Mouse (Mus musculus) gastrocnemius, postnatal 10 days (tissue): ENCODE data around the gene Atp6v0d1. TPM values are rescaled to one million over a fixed set of nuclear protein-coding genes. Genes with fewer than 3 reads are reported as not detected.

Source experiments
- DNase-seq: peaks from one replicate; pipeline ENCODE4 v3.0.0; 2021; ENCODE audit warnings: mixed read lengths
- total RNA-seq, 2 experiments: library from RNA; stranded (reverse); gene quantifications; 2 replicates each; pipeline ENCODE4 v1.2.3; 2021

Atp6v0d1 gene
- total RNA-seq, 2 experiments from 2014 or later, result 49.3 to 54.2 TPM

DNA sequence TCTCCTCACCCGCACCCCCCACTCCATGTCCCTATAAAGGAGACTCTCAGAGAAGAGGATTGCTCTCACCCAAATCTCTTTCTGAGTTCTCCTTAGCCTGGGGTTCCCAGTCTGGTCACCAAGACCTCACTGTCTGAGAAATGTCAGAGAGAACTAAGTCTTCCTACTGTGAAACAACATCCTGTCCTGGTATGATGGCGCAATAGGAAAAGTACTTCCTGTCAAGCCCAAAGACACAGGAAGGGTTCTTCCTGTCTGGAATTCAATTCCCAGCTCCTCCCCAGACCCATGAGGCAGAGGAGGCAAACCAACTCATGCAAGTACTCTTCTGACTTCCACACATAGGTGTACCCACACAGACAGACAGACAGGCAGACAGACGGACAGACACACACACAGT is 61.2 kb downstream of the Atp6v0d1 start:
- DNase-seq, result no peak

DNA sequence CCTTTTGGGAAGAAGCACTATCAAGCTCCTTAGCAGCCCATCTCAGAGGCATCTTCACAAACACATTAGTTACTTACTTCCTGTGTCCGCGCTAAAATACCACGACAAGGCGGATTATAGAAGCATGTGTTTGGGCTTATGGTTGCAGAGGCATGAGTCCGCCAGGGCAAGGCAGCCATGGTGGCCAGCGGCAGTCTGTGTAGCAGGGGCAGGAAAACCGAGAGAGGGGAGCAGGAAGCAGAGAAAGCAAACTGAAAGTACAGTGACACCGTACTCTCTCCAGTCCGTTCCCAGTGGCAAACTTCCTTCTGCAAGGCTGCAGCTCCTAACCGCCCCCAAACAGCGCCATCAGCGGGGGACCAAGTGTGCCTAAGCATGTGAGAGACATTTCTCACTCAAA is 66.1 kb downstream of the Atp6v0d1 start:
- DNase-seq, result no peak

DNA sequence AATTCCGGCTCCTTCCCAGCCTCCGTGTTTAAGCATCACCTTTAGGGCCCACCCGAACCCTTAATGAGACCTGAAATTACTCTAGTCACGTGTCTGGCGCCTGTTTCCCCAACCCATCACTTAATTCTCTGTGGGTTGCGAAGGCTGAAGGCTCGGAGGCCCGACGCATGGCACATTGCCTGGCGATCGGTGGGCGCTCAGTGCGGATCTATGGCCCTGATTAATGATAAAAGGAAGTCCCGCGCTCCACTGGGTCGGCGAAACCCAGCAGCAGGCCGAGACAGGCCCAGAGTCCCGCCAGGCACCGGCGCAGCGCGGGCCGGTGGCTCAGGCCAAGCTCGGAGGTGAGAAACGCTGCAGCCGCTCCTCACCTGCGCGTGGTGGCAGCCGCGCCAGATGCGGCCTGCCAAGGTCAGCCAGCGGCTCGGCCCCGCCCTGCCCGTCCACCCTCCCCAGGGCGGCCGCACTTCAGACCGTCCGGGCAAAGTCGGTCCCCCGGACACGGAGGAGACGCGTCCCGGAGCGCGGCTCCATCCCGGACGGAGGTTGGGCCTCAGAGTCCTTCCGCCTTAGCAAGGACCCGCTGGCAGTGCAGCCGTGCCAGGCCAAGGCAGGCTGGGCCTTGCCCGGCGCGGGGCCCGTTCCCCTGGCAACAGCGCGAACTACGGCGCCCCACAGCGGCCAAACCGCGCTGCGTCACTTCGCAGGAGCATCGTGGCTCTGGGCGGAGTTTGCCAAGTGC is 69.2 kb downstream of the Atp6v0d1 start, which contains the start of gene Zdhhc1:
Gene Zdhhc1 (minus strand): TSS at position 464 of the 742 bp plus-strand sequence.
- DNase-seq, result peak; percentile 94

DNA sequence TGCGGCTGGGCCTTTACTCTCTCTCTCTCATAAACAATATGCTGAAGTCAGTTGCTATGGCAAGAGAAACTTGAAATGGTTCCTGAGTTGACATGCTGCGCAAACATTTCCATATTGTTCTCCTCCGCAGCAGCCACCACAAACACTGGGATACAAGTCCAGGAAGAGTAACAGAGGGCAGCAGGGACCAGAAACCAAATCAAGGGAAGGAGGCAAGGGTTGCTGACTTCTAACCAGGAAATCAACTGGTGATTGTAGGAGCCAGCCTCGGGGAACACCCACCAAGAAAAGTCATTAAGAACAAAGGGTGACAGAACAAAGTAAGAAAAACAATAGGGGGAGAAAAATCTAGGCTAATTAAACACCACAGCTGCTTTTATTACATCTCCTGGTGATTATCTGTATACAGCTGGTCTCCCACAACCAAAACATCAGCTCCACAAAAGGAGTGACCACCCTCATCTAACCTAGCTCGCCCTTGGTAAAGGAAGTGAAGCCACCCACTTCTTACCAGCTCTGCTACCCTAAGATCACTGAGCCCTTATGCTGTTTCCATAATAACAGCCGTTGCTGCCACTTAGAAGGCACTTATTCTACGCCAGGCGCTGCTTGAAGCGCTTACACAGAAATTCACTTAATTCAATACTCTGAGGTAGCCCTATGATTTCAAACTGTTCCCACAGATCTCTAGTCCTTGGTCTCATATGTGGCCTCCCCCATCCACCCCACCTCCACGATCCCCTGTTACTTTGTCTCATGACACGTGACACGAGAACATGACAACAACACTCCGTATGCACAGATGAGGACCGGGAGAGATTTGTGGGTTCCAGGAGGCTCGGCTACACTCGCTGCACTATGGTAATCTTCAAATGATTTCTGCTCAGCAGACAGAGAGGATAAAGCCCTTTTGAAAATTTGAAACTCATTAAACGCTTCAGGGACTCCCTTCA is 70.2 kb downstream of the Atp6v0d1 start:
- DNase-seq, result no peak

DNA sequence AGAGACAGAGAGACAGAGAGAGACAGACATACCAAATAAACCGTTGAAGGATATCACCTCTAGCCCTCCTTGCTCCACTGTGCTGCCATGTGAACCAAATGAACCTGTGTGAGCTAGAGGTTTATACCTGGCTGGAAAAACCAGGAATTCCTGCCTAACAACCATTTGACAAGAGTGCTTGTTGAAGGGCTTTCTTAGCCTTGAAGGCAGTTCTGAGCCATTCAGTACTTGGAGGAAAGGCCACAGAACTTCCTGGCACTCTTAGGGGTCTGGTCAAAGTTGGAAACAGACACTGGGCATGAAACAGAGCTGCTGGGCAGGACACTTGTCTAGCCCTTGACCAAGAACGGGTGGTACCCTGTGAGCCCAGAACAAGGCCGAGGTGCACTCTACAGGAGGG is 71.3 kb downstream of the Atp6v0d1 start:
- no peak for DNase-seq

DNA sequence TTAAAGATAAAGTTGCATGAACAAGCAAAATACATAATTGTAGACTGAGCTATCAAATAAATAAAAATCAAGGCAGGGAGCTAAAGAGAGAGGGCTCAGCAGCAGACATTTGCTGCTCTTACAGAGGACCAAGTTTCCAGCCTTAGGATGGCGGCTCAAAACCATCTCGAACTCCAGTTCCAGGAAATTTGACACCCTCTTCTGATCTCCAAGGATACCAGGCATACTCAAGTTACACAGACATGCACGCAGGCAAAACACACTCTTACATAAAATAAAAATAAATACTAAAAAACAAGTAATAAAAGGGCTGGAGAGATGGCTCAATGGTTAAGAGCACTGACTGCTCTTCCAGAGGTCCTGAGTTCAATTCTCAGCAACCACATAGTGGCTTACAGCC is 72.4 kb downstream of the Atp6v0d1 start:
- DNase-seq, result no peak

DNA sequence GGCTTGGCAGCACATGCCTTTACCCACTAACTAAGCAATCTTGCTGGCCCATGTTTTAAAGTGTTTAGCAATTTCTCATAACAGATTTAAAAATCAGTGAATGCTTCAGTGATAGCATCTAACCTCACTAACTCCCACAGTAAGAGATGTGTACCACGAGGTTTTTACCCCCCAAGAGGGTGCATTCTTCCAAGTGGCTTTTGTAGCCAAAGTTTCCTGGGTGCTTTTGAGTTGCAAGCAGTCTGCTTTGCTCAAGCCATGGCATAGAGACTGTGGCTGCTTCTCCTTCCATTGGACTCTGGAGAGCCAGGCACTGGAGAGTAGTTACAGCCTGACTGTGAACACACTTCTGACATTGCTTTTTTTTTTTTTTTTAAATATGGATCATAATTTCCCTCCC is 76.6 kb downstream of the Atp6v0d1 start:
- DNase-seq, result no peak

DNA sequence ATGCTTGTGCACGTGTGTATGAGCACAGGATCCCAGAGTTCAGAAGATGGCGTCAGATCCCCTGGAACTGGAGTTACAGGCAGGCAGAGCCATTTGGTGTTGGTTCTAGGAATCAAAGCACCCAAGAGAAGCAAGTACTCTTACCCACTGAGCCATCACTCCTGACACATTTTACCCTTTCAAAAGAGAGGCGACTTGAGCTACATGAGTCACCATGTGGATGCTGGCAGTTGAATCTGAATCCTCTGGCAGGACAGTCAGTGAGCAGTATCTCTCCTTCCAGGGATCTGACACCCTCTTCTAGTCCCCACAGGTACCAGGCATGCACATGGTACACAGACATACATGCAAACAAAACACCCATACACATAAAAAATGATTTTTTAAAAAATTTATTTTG is 77.8 kb downstream of the Atp6v0d1 start:
- DNase-seq, result no peak

DNA sequence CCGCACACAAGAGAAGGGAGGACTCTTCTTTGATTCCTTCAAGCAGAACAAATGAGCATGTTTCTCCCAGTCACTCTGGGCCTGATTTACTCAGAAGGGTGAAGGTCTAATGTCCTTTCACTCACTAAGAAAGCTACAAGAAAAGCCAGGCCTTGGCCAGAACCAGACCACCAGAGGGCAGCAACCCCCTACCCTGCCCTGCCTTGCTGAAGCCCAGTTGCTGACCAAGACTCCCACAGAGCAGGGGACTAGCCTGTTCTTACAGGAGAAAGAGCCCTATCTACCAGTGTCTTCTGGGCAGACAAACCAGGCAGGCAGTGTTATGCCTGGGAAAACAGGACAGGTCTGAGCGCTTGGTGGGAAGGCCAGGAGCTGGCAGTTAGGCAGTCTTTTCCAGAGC is 81.5 kb downstream of the Atp6v0d1 start:
- DNase-seq, result peak; percentile 78

DNA sequence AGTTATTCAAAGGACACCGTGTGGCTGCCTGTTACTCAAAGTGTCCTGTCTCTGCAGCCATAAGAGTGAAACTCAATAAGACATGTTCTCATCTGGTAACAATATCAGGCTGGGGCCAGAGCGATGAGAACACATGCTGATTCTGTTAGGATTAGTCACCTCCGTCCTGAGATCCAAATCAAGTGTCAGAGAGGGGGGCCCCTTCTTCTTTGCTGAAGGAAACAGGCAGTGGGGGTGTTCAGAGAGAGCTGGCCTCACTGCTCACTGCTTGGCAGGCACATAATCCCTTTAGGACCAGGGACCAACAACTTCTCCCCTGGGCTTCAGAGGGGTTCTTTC is 81.8 kb downstream of the Atp6v0d1 start:
- DNase-seq, result no peak

DNA sequence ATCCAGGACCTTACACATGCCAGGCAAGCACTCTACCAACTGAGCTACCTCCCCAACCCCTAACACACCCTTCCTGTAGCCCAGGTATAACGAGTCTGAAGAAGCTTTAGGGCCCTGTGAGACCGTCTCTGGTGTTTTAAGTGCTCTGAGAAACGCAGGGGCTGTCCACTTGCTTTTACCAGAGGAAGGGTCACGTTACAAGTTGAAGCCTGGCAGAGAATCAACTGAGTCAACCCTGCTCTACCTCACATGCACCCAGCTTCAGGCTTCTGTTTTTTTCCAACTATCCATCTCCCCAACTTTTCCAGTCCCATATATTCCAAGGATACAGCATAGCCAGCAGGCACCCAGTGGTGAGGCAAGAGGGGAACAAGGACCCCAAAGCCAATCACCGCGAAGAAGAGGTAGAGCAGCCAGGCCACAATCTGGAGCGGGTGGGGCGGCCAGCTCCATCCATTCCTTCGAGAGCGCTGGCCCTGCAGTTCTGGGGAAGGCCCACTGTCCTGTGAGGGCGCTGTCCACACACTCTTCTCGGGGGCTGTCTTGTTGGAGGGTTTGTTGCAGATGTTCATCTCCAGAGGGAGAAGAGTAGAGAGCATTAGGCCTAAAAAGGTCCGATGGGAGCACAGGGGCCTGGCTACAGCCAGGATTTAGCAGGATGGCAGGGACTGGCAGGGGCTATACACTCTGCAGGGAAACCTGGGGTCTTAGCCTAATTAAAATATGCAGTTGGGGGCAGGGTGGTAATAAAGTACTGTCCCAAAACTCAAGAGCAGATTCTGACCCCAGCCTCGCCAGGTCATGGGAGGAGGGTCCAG is 82.4 kb downstream of the Atp6v0d1 start:
- DNase-seq, result peak; percentile 71

DNA sequence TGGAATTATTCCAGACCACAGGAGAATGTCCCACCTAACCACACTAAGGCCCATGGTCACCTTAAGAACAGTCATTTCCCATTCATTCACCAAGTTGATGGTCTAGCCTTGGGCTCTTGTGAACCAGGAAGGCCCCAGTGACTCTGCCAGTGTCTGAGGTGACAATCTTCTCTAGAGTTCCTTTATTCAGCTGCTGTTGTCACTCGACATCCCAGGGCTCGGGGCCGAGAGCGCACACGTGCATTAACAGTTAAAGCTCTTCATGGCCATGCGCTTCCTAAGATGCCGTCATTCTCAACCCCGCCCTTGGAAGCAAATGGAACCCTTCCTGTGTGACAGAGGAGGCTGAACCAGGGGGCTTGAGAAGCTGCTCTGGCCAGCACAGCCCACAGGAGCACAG is 83.7 kb downstream of the Atp6v0d1 start:
- no peak for DNase-seq

DNA sequence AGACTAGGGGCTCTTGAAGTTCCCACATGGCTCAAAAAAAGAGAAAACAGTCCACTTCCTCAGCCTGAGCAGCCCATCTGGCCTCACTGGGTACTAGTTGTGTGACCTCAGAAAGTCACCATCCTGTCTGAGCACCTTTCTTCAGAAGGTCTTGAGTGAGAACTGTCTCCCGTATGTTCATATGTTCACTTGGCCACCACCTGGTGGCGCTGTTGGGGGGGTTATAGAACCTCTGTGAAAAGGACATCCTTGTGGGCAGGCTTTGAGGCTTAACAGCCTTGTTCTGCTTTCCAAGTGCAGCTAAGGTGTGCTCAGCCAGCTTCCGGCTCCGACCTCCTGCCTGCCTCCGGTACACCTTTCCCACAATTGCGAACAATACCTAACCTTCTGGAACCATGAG is 84.4 kb downstream of the Atp6v0d1 start:
- peak; percentile 73 for DNase-seq

DNA sequence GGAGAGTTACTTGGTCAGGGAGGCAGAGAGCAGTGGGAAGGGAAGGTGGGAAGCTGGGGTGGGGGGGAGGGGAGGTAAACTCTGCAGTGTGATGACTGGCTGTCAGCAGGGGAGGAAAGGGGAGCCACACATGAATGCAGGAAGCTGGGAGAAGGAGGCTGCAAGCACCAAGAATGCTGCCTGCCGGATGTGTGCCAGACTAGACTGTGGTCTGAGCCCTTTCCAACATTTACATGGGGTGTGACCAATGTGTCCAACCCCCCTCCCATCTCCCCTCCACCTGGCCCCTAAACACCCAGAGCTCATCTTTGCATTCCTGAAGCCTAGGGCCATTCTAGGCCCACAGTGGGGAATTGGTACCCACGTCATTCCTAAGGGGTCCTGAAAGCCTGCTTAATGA is 84.8 kb downstream of the Atp6v0d1 start:
- DNase-seq, result no peak

DNA sequence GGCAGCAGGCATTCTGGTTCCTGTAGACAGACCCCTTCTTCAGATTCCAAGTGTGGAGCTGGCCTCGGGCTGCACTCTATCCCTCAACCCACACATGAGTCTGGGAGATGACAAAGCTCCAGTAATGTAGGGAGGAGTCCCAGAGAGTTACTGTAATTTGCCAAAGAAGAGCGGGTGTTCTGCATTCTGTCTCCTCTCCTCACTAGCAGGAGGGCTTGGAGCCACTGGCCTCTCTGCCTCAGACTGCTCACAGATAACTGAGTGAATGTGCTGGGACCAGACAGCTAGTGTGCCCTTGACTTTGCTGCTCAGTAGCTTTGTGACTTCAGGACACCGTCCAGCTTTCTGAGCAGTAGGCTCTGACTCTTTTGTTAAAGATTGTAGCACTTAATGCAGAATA is 88.1 kb downstream of the Atp6v0d1 start:
- DNase-seq, result no peak

DNA sequence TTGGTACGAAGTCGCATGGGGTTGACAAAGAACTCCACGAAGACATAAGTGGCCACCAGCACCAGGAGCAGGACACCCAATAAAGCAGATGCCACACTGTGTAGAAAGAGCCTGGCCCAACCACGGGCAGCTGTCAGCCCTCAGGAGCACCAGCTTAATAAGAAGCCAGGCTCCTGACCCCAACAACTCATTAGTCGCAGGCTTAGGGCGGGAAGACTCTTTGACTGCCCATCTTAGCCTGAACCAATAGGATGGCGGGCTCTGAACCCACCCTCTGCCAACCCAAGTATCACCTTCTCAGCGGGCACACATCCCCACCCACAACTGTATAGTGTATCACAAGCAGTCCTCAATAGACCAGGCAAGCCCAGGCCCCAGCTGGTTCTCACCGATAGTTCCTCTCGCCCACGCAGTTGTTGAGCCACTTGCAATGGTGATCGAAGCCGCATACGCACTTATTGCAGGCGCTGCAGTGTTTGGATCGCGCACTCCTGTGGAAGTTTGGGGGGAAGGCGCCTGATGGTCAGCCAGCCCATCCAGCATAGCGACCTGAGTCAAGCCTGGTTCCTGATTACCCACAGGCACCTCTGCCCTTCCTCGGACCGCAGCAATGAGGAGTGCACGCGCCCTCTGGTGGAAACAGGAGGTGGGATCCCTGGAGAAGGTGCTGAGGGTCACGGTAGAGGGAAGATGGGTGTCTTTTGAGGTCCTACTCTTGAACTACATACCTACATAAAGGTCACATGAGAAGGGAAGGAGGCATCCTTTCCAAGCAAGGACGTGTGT is 89.0 kb downstream of the Atp6v0d1 start:
- peak; percentile 74 for DNase-seq

DNA sequence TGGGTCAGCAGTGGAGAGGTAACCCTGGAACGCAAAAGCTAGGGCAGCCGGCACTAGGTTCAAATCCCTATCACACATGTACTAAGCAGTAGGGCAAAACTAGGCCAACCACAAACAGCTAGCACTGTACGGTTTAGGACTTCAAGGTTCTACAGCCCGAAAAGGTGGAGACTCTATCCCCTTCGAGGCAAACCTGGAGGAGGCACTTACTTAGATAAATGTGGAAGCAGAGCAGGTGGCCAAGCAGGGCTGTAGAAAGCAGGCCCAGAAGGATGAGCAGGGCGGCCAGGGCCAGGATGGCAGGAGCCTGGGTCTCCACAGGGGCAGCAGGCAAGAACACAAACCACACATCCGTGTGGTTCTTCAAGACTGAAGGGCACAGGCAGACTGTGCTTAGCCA is 89.7 kb downstream of the Atp6v0d1 start:
- DNase-seq, result no peak

DNA sequence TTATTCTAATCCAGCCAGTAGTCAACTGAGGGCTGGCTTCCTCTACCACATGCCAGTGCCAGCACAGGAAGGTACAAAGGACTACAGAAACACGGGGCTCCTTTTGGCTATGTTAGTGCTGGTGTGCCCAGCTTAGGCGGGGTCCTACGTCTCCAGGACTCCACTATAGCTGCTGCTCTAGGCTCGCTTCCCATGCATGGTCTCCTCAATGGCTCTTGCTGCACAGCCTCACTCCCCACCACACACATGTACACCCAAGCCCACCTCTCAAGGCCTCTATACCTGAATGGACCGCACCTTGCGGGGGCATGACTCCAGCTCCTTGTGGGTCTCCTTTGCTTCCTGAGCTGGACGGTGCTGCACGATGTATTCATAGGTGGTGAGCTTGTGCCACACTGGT is 90.1 kb downstream of the Atp6v0d1 start:
- DNase-seq, result no peak

DNA sequence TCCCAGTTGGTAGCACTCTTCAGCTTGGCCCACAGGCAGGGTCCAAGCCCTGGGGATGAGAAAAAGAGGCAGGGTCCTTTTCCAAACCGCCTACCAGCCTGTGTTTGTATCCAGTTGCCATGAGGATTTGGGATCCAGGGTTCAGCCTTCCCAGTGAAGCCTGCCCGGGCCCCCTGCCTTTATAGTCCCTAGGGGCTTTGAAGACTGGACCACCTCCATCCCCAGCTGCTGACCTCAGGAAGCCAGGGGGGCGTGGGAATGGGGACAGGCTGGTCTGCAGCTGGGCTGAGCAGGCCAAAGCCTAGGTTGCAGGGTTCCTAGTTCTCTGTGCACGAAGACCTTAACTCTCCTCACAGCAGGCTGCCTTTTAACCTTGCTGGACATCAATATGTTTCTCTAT is 90.6 kb downstream of the Atp6v0d1 start:
- peak; percentile 63 for DNase-seq

DNA sequence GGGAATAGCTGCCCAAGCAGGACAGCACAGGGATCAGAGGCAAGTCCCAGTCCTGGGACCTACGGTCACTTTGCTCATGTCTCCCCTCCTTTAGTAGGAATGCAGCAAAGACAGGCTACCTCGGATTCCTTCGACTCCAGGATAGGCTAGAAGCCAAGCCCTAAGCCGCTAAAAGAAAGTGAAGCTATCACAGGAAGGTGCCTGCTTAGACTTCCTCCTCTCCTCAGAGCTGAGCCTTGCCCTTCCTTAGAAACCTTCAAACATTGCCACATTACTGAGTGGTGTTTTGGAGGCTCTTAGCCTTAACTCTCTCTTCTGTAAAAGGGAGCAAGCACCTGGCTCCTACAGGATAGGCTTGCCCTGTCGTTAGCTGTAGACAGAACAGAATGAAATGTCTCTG is 91.2 kb downstream of the Atp6v0d1 start:
- DNase-seq, result no peak
